Mouse (Mus musculus) intestine, embryonic 16.5 days (tissue): ENCODE measurements at regions not wholly inside any gene's neighbourhood (a gene's known extent, or its start where the extent isn't known, plus 50 kb on each side); places are given as distances from the start of the nearest gene placed in this dataset.

Source experiments
- ATAC-seq: fragments of 200-750 bp; cut with Nextera tagmentation; 2 replicates; pipeline ENCODE4 v1.8.0; 2017; ENCODE audit warnings: moderate TSS enrichment, moderate library complexity
- H3K27ac ChIP-seq: fragments of 300-500 bp; sonication (generic); 2 replicates; pipeline ENCODE4 v1.5.1; 2014; ENCODE audit warnings: mild to moderate bottlenecking, low read length
- H3K27me3 ChIP-seq: fragments of 300-500 bp; sonication (generic); replicated peaks from 2 replicates; pipeline ENCODE4 v1.6.1; 2014; ENCODE audit warnings: low read length, control low read depth, mixed read lengths; ENCODE audit not compliant: control insufficient read depth, insufficient read depth
- H3K36me3 ChIP-seq: fragments of 300-500 bp; sonication (generic); 2 replicates; pipeline ENCODE4 v1.6.1; 2014; ENCODE audit warnings: low read length, control low read depth; ENCODE audit not compliant: control insufficient read depth, insufficient read depth
- H3K4me1 ChIP-seq: fragments of 300-500 bp; sonication (generic); 2 replicates; pipeline ENCODE4 v1.6.1; 2014; ENCODE audit warnings: low read length, control low read depth, mixed read lengths; ENCODE audit not compliant: control insufficient read depth, insufficient read depth
- H3K4me2 ChIP-seq: fragments of 300-500 bp; sonication (generic); 2 replicates; pipeline ENCODE4 v1.6.1; 2014; ENCODE audit warnings: low read depth, low read length, control low read depth
- H3K4me3 ChIP-seq: fragments of 300-500 bp; sonication (generic); 2 replicates; pipeline ENCODE4 v1.5.1; 2014; ENCODE audit warnings: mild to moderate bottlenecking, low read length
- H3K9ac ChIP-seq: fragments of 300-500 bp; sonication (generic); 2 replicates; pipeline ENCODE4 v1.6.1; 2014; ENCODE audit warnings: low read depth, low read length
- H3K9me3 ChIP-seq: fragments of 300-500 bp; sonication (generic); 2 replicates; pipeline ENCODE4 v1.6.1; 2016; ENCODE audit warnings: low read length, control low read depth; ENCODE audit not compliant: control insufficient read depth
- WGBS: fragments of 180-500 bp; shearing (Covaris S2); extraction: QIAGEN DNeasy Blood & Tissue Kit; methylation state at CpG from one replicate; pipeline ENCODE4 v1.1.7; 2014; 5-methylcytosine and 5-hydroxymethylcytosine counted together

DNA sequence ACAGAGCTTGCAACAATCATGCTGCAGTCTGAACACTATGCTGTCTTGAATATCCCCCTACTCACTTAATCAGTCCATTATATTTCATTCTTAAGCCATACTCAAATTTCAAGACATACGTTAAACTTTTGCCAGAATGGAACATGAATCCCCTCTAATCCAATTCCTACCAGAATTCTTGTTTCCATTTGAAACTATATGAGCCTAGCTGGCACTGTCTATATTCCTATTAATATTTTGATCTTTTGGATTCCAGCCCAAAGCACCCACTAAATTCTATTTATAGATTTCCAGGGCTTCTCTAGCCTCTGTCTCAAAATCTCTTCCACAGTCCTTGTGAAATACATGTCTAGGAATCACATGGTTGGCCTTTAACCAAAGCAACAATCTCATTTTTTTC is 528.9 kb upstream of the Id2 start:
- no peaks in the 10 kb centered on the region for H3K9me3 ChIP-seq
- no peak for ATAC-seq
- no peak overlapping the region for H3K27ac ChIP-seq
- no peak overlapping the region for H3K4me3 ChIP-seq
- no peak overlapping the region for H3K9ac ChIP-seq
- no peaks in the 10 kb centered on the region for H3K4me1 ChIP-seq
- H3K27me3 ChIP-seq, result no peaks in the 10 kb centered on the region
- no peak overlapping the region for H3K4me2 ChIP-seq
- 76% methylated on average over 1 of the region's 1 CpGs for WGBS
- no peaks in the 10 kb centered on the region for H3K36me3 ChIP-seq

DNA sequence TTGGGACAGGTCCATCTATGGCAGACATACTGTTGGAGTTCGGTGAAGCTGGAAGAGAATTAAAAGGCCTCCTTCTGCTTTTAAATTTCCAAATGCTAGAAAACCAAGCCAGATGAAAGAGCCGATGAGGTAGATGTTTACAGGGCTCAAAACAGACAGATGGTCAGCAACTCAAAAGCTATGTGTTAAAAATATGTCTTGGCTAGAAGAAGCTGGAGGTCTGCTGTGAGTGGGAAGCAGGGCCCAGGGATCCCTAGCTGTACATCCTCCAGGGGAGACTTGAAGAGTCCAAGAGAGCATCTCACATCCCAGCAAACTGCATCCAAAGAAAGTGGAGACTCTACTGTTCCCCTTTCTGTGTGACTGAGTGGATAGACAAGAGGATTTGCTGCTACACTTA is 526.5 kb upstream of the Id2 start:
- no peak overlapping the region for H3K4me2 ChIP-seq
- H3K27me3 ChIP-seq, result no peaks in the 10 kb centered on the region
- H3K9ac ChIP-seq, result no peak overlapping the region
- H3K4me3 ChIP-seq, result no peak overlapping the region
- H3K4me1 ChIP-seq, result no peaks in the 10 kb centered on the region
- ATAC-seq, result no peak
- no peaks in the 10 kb centered on the region for H3K9me3 ChIP-seq
- 83% methylated on average over 2 of the region's 2 CpGs for WGBS
- no peak overlapping the region for H3K27ac ChIP-seq
- H3K36me3 ChIP-seq, result no peaks in the 10 kb centered on the region

DNA sequence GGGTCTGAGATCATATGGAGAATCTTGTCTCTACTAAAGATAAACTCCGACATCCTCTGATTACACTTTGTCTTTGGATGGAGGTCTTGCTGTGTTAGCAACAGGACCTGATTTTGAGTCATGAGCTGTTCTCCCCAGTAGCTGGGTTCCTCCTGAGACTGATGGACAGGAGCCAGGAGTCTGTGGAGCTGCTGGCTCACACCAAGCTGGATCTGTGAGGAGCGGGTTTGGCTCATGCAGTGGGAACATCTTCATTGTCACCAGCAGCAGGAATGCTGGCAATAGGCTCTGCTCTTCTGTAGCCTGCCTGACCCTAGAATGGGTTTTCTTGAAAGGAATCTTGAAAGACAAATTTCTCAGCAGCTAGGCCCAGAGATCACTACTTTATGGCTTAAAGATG is 524.2 kb upstream of the Id2 start:
- WGBS, result 86% methylated on average over 2 of the region's 2 CpGs
- H3K36me3 ChIP-seq, result no peaks in the 10 kb centered on the region

DNA sequence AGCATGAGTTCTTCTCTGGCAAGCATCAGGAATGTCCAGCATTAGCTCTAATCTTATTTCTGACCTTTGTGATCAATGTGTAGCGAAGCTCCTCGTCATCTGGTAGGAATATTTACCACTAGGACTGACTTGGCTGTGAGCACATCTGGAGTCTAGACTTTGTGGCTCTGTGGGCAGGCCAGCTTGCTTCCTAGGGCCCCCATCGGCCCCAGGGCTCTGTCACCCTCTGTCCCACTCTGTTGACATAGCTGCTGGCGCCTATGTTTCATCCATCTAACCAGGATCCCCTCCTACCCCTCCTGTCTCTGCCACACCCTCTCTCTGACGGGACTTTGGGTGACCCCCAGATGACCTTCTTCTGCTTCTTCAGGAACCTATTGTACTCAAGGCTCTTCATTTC is 520.6 kb upstream of the Id2 start:
- WGBS, result 37% methylated on average over 5 of the region's 5 CpGs
- H3K9me3 ChIP-seq, result no peaks in the 10 kb centered on the region
- no peak overlapping the region for H3K27ac ChIP-seq
- H3K9ac ChIP-seq, result no peak overlapping the region
- no peak for ATAC-seq
- no peak overlapping the region for H3K4me2 ChIP-seq
- H3K4me1 ChIP-seq, result no peaks in the 10 kb centered on the region
- no peaks in the 10 kb centered on the region for H3K27me3 ChIP-seq
- H3K4me3 ChIP-seq, result no peak overlapping the region
- no peaks in the 10 kb centered on the region for H3K36me3 ChIP-seq

More for the DNA sequence above, 524.2 kb upstream of the Id2 start:
- no peak overlapping the region for H3K9ac ChIP-seq
- H3K4me1 ChIP-seq, result no peaks in the 10 kb centered on the region
- no peak overlapping the region for H3K4me3 ChIP-seq
- H3K4me2 ChIP-seq, result no peak overlapping the region
- no peak for ATAC-seq
- H3K27me3 ChIP-seq, result no peaks in the 10 kb centered on the region
- no peak overlapping the region for H3K27ac ChIP-seq
- H3K9me3 ChIP-seq, result no peaks in the 10 kb centered on the region

DNA sequence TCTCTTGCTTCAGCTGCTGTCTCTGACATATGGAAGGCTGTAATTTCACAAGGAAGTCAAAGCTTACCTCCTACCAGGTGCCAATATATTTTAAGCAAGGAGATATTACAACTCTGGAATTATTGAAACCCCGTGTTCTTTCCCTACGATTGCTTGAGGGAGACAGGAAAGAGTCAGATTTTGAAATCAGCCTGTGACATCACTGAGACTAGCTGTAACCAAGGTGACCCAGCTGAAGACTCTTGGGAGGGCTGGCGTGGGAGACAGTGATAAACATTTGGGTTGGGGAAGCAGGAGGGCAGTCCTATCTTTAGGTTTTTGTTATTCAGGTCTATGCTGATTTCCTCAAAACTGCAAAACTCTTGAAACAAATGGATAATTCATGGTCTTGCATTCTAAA is 518.4 kb upstream of the Id2 start:
- WGBS, result 69% methylated on average over 3 of the region's 3 CpGs
- Histone ChIP-seq H3K36me3 (no peaks in the 10 kb centered on the region), H3K4me2 (no peak overlapping the region), H3K4me3 (no peak overlapping the region), H3K27ac (no peak overlapping the region), H3K27me3 (no peaks in the 10 kb centered on the region), H3K9ac (no peak overlapping the region), H3K9me3 (no peaks in the 10 kb centered on the region), H3K4me1 (no peaks in the 10 kb centered on the region)
- no peak for ATAC-seq

DNA sequence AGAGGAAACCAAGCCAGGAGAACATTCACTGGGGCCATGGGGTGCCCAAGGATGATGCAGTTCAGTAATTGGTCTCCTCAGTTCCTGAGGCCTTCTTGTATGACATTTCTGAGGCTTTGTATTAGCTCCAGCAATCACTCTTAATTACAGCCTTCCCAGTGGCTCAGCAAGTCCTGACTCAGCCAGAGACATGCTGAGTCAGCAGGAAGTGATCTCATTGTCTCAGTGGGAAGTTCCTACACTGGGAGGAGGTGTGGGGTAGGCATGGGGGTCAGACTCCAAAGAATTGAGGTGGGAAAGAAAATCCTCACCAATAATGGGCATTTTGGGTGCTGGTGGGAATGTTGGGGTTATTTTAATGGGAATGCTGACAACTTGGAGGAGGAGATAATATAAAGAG is 516.5 kb upstream of the Id2 start:
- no peak overlapping the region for H3K9ac ChIP-seq
- no peak overlapping the region for H3K4me2 ChIP-seq
- no peak overlapping the region for H3K4me3 ChIP-seq
- no peaks in the 10 kb centered on the region for H3K4me1 ChIP-seq
- no peak overlapping the region for H3K27ac ChIP-seq
- no peaks in the 10 kb centered on the region for H3K27me3 ChIP-seq
- no peaks in the 10 kb centered on the region for H3K9me3 ChIP-seq
- no peak for ATAC-seq
- no peaks in the 10 kb centered on the region for H3K36me3 ChIP-seq

DNA sequence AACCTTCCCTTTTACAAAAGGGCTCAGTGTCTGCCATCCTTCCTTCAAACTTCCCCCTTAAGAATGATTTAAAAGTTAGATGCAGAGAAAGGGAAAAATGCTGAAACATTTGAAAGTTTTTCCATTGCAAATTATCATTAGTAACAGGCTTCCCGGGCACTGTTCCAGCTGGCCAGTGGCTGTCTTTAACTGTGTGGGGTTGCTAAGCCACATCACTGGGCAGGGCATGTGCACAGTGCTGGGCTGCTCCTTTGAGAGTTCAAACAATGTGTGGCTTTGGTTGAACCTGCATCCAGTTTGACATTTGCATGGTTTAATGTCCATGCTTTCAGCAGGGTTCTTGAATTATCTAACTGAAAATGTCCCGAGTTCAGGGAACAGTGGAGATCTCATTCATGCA is 512.1 kb upstream of the Id2 start:
- no peaks in the 10 kb centered on the region for H3K36me3 ChIP-seq
- ATAC-seq, result no peak
- no peaks in the 10 kb centered on the region for H3K4me1 ChIP-seq
- H3K27me3 ChIP-seq, result no peaks in the 10 kb centered on the region
- H3K9ac ChIP-seq, result no peak overlapping the region
- WGBS, result 79% methylated on average over 2 of the region's 2 CpGs
- no peaks in the 10 kb centered on the region for H3K9me3 ChIP-seq
- no peak overlapping the region for H3K4me3 ChIP-seq
- H3K4me2 ChIP-seq, result no peak overlapping the region
- H3K27ac ChIP-seq, result no peak overlapping the region

DNA sequence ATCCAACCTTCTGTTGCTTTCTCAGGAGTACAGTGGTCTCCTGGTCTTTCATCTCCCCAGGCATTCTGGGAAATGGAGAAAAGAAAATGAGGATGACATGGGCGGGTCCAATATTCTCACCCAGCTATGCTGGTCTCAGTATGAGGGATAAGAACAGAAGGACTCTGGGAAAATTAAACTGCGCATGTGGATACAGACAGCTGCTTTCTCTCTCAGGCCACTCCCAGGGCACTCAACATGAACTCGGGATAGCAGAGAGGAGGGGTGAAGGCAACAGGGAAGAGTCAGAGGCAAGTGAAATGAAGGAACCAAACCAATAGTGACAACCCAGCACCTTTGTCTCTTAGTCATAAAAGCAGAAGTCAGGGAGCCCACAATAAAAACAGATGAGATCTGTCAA is 508.5 kb upstream of the Id2 start:
- no peak for ATAC-seq
- 76% methylated on average over 3 of the region's 3 CpGs for WGBS
- Histone ChIP-seq H3K9ac (no peak overlapping the region), H3K9me3 (no peaks in the 10 kb centered on the region), H3K27ac (no peak overlapping the region), H3K4me2 (no peak overlapping the region), H3K27me3 (no peaks in the 10 kb centered on the region), H3K36me3 (no peaks in the 10 kb centered on the region), H3K4me1 (no peaks in the 10 kb centered on the region), H3K4me3 (no peak overlapping the region)

DNA sequence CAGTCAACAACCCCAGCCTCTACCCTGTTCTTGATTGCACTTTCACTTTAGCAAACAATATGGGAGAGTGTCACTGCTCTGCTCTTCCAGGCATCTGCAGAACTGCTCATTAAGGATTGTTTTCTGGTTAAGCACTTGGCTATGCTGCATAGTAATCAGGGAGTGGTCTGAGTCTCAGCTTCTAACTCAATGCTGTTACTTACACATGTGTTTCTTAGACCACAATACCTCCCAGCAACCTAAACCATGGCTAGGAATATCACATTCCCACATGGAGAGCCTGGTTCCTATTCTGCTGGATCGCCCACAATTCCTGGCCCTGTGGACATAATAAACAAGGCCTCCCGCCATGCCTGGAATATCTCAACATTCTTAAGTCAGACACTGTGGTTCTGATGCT is 493.3 kb upstream of the Id2 start:
- Histone ChIP-seq H3K4me1 (no peaks in the 10 kb centered on the region), H3K9ac (no peak overlapping the region), H3K4me2 (no peak overlapping the region), H3K27me3 (no peaks in the 10 kb centered on the region), H3K9me3 (no peaks in the 10 kb centered on the region), H3K36me3 (no peaks in the 10 kb centered on the region), H3K27ac (no peak overlapping the region), H3K4me3 (no peak overlapping the region)
- 67% methylated on average over 2 of the region's 2 CpGs for WGBS
- ATAC-seq, result no peak

DNA sequence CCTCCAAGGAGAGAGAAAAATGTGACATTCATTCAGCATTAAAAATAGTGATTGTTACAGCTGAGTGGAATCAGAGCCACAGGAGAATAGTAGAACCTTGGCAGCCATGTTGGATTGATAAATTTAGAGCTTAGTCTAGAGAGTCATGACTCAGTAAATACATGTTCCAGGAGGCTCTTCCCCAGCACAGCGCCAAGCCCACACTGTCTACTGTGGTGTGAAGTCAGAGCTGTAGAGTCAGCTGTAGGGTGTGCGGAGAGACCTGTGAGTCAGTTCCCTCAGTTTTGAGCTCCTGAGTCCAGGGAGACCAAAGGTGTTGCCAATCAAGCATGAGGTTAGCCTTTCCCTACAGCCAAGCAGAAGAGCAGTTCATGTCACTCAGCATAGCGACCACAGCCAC is 488.8 kb upstream of the Id2 start:
- Histone ChIP-seq H3K27me3 (no peaks in the 10 kb centered on the region), H3K27ac (no peak overlapping the region), H3K4me2 (no peak overlapping the region), H3K9ac (no peak overlapping the region), H3K4me1 (no peaks in the 10 kb centered on the region), H3K4me3 (no peak overlapping the region), H3K36me3 (no peaks in the 10 kb centered on the region), H3K9me3 (no peaks in the 10 kb centered on the region)
- 91% methylated on average over 3 of the region's 3 CpGs for WGBS
- no peak for ATAC-seq
